Mouse (Mus musculus) natural killer cell, adult 2 months (primary cell): Measurements from ENCODE around the gene Ppib.

Experiments used
- DNase-seq, 2 experiments: peaks; one replicate each; pipeline ENCODE4 v3.0.0; 2022; ENCODE audit warnings: low spot score in 2 of 2

The Ppib gene

GRCm38 (mm10) chr9:66059583-66060307, at the start of gene Ppib:
Gene Ppib (plus strand): TSS chr9:66060222.
- peak; percentile 94 to 95 for DNase-seq

GRCm38 (mm10) chr9:66020601-66021000, 39.4 kb upstream of the Ppib start:
- DNase-seq = no peak

- no peak for DNase-seq
These were observed 21.9 kb upstream of the Ppib start for GRCm38 (mm10) chr9:66038082-66038481.

GRCm38 (mm10) chr9:66038581-66038980, 21.4 kb upstream of the Ppib start:
- no peak for DNase-seq

- no peak for DNase-seq
These were observed 20.7 kb upstream of the Ppib start for GRCm38 (mm10) chr9:66039290-66039689.

- no peak for DNase-seq
These were observed 19.2 kb upstream of the Ppib start for GRCm38 (mm10) chr9:66040801-66041200.

GRCm38 (mm10) chr9:66042331-66042730, 17.7 kb upstream of the Ppib start:
- DNase-seq = no peak

GRCm38 (mm10) chr9:66043241-66043640, 16.8 kb upstream of the Ppib start:
- DNase-seq = no peak

GRCm38 (mm10) chr9:66049931-66050601, 10.0 kb upstream of the Ppib start:
- DNase-seq = no peak

GRCm38 (mm10) chr9:66051493-66051892, 8.5 kb upstream of the Ppib start:
- DNase-seq = no peak

- DNase-seq = no peak
These were observed 7.3 kb upstream of the Ppib start for GRCm38 (mm10) chr9:66052731-66053130.

GRCm38 (mm10) chr9:66053620-66054019, 6.4 kb upstream of the Ppib start:
- no peak for DNase-seq

GRCm38 (mm10) chr9:66060308-66060647, 256 bp downstream of the Ppib start:
- DNase-seq = no peak

- no peak for DNase-seq
These were observed 964 bp downstream of the Ppib start for GRCm38 (mm10) chr9:66060986-66061385.

- DNase-seq = no peak
These were observed 1.6 kb downstream of the Ppib start for GRCm38 (mm10) chr9:66061656-66062055.

GRCm38 (mm10) chr9:66063446-66063845, 3.4 kb downstream of the Ppib start:
- DNase-seq = no peak

- no peak for DNase-seq
These were observed 4.3 kb downstream of the Ppib start for GRCm38 (mm10) chr9:66064316-66064715.

- no peak for DNase-seq
These were observed 6.8 kb downstream of the Ppib start for GRCm38 (mm10) chr9:66066791-66067190.

GRCm38 (mm10) chr9:66067542-66067941, 7.5 kb downstream of the Ppib start:
- peak in 1 of 2 experiments; percentile 28 for DNase-seq

GRCm38 (mm10) chr9:66068056-66068455, 8.0 kb downstream of the Ppib start:
- DNase-seq = no peak

- peak in 1 of 2 experiments; percentile 14 for DNase-seq
These were observed 9.0 kb downstream of the Ppib start for GRCm38 (mm10) chr9:66068971-66069391.

GRCm38 (mm10) chr9:66069583-66069982, 9.6 kb downstream of the Ppib start, which contains the start of gene Snx22:
Gene Snx22 (minus strand): TSS chr9:66069719.
- DNase-seq = peak; percentile 52 to 67

GRCm38 (mm10) chr9:66070151-66070550, 10.1 kb downstream of the Ppib start:
- DNase-seq = no peak
